Mouse (Mus musculus) left cerebral cortex, postnatal 25 days (tissue): ENCODE measurements at regions not wholly inside any gene's neighbourhood (a gene's known extent, or its start where the extent isn't known, plus 50 kb on each side); places are given as distances from the start of the nearest gene placed in this dataset.

Experiments used
- DNase-seq, 2 experiments: peaks; one replicate each; pipeline ENCODE4 v3.0.0; 2022; ENCODE audit warnings: low spot score in 2 of 2, mixed read lengths in 1 of 2
- intact Hi-C: fragments of 180-260 bp; cut with DNase I; formaldehyde crosslinking; loops from one replicate; pipeline ENCODE4 v1.15.1; 2025

- intact Hi-C loops, result no loop called here
- DNase-seq, result no peak
Measured at GRCm38 (mm10) chr7:67895166-67895565, 57.5 kb upstream of the Igf1r start.

DNA sequence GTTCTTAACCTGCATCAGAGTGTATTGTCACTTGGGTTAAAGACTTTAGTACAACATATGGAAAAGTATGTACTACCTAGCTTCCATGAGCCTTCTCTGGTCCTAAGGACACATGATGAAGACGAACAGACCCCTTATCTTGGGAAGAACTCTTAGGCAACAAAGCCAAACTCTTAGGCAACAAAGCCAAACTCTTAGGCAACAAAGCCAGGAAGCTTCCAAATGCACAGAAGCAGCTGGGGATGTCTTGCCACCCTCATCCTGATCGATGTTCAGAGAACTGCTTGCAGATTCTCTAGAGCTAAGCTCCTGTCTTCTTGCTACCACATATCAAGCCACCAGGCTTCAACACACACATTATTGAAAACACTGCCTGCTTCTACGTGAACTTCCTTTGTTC is 59.7 kb upstream of the Igf1r start:
- intact Hi-C loops, result no loop called here
- DNase-seq, result no peak

- intact Hi-C loops, result no loop called here
- no peak for DNase-seq
Measured at GRCm38 (mm10) chr7:67883040-67883439, 69.6 kb upstream of the Igf1r start.

- peak; percentile 29 to 32 for DNase-seq
- intact Hi-C loops, result no loop called here
Measured at GRCm38 (mm10) chr7:67882606-67883005, 70.0 kb upstream of the Igf1r start.

GRCm38 (mm10) chr7:67878226-67878625 is 74.4 kb upstream of the Igf1r start:
- intact Hi-C loops, result no loop called here
- no peak for DNase-seq

DNA sequence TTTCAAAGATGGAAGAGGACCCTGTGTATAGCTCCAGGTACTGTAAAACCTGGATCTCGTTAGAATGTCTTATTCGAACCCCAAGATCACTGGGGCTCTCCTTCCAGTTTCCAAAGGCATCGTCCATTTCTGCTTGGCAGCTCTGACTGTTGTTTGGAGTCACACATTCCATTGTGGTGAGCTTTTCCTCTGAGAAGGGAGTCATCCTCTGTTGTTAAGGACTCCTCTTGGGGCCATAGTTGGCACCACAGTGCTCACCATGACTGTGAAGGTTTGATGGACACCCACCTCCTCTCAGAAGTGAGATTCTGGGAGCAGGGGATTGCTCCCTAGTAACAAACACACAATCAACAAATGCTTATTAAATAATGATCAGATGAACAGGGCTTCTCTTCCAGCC is 75.0 kb upstream of the Igf1r start:
- no peak for DNase-seq
- intact Hi-C loops, result no loop called here

- no peak for DNase-seq
- intact Hi-C loops, result no loop called here
Measured at GRCm38 (mm10) chr7:67854080-67855022, 94.8 kb upstream of the Synm start.

DNA sequence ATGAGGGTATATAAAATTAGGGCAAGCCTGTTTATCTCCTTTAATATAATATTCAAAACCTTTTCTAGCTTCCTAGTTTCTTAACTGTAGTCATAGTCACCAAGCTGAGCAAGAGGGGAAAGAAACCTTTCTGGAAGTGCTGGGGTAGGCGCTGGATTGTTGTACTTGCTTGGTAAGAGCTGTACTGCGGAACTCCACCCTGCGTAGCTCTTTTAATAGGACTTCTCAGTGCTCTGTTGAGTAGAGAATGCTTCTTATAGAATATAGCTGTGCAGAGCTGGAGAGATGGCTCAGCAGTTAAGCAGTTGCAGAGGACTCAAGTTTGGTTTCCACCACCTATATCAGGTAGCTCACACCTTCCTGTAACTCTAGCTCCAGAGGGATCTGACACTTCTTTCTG is 93.3 kb upstream of the Synm start:
- intact Hi-C loops, result loop anchor here (2.0 kb wide), 1 partner anchor 98 kb away; no protein-coding TSS in a partner anchor
- DNase-seq, result peak in 1 of 2 experiments; percentile 56

DNA sequence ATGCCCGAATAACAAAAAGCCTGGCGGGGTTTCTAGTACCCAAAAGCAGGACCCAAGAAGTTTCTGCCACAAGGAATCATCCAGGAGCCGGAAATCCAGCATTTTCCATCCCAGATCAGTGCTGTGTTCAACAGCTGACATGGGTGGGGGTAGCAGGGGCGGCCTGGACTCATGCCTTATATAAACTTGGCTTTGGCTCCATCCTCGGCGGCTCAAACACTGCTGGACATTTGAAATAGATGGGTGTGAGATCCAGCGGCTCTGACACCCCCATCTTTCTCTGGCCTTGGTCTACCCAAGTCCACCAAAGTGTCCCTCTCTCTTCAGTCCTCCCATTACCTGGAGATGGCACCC is 89.9 kb upstream of the Synm start:
- no peak for DNase-seq
- intact Hi-C loops, result no loop called here

- peak; percentile 59 to 78 for DNase-seq
- intact Hi-C loops, result no loop called here
Measured at GRCm38 (mm10) chr7:67848589-67849508, 89.3 kb upstream of the Synm start.

GRCm38 (mm10) chr7:67846796-67847195 is 87.3 kb upstream of the Synm start:
- intact Hi-C loops, result no loop called here
- DNase-seq, result no peak

- intact Hi-C loops, result no loop called here
Measured at GRCm38 (mm10) chr7:67836984-67837383, 77.4 kb upstream of the Synm start.

DNA sequence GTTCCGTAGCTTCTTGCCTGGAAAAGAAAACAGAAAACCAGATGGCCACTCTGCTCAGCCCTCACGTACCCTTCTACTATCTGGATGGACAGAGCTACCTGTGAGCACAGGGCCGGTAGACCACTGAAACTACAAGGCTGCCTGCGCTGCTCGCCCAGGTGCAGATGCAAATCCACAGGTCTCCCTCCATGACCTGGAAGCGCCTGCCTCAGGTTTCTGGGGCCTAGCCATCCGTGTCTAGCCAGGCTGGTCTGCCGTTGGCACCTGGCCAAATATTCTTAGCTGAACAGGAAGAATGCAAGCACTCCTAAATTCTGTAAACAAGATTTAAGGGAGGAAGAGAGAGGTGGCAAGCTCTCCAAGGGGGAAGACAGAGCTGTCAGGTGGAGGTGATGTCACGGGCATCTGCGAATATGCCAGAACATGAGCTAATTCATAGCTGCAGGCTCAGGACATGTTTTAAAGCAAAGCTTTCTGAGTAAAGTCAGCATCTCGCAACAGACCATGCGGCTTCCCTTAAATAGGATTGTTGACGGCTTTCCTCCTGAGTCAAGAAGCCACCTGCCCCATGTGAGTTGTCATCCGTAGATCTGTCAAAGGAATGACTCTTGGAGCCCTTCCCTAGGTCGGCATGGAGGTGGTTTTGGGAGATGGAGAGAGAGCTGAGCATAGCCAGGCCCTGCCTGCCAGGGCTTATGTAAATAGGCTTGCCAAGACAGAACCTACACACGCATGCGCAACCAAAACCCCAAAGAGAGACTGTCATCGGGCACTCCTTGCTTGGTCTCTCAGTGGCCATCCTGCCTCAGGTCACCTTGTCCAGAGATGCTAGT is 76.8 kb upstream of the Synm start:
- no peak for DNase-seq
- intact Hi-C loops, result no loop called here

More at GRCm38 (mm10) chr7:67836984-67837383, 77.4 kb upstream of the Synm start:
- no peak for DNase-seq

DNA sequence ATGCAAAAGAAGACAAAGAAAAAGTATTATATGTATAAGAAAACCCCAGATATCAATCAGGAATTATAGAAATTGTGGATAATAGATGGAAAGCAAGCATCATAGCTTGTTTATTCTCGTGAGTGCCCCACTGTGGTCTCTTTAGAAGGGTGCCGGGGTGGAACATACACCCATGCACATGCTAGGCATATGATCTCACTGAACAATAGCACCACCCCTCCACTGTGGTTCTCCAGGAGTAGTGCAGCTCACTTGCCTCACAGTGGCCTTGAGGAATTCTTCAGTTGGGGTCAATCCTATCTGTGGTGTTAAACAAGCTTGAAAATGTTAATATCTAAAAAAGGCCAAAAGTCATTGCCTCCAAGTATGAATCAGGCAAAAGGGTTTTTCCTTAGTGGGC is 72.2 kb upstream of the Synm start:
- intact Hi-C loops, result no loop called here
- DNase-seq, result no peak

GRCm38 (mm10) chr7:67827386-67827785 is 67.8 kb upstream of the Synm start:
- intact Hi-C loops, result no loop called here
- no peak for DNase-seq

DNA sequence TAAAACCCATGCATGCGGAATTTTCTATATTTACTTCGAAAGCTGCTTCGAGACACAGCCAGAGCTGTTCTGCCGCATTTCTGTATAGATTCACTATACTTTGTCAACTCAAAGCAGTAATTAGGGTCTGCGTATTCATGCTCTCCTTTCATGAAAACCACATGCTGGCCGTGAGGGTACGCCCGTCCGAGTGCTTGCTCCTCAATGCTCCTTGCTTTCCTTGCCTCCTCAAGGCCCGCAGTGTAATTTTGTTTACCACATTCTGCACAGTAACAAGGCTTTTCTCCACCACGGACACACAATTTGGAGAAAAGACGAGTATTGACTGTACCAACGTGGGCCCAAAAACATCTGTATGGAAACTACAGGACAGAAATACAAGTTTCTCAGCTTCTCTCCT is 67.4 kb upstream of the Synm start:
- DNase-seq, result no peak
- intact Hi-C loops, result no loop called here

DNA sequence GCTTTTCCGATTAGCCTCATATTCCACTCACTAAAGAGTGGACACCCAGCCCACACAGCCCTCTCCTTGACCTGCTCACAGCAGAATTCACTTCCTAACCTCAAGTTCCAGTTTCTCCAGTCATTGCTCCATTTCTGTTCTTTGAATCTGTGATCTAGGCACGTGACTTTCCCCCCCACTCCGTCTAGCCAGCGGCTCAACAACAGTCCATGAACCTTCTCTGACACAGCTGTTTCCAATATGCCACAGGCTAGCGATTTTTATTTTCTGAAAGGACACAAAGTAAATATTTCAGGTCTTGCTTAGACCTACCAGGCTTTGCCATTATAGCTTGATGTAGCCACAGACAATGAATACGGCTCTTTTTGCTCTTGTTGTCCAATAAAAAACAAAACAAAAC is 66.8 kb upstream of the Synm start:
- DNase-seq, result no peak
- intact Hi-C loops, result no loop called here

DNA sequence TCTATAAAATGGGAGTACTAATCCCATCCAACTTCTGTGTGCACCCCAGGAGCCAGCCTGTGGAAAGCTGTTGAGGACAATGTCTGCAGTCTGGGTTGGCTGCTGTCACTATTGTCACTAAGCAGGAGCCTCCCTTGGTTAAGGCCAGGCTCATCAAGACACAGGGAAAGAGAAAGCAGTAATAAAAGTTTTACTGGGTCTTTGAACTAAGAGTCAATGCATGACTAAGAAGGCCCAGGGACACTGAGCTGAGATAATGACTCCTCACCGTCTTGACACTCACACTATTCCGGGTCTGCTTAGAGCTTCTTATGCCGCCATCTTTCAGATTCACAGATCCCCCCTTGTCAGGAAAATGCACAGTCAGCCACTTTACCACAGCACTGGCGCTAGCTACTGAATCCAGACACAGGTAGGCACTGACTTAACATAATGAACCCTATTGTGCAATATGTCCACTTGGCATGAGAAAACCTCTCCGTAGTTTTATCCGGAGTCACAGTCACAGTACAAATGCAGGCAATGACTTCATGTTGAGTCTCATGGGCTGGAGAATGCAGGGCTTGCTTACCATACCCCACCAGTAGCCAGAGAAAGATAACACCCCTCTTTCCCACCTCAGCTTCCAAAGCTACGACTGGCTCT is 66.2 kb upstream of the Synm start:
- intact Hi-C loops, result no loop called here
- DNase-seq, result no peak

DNA sequence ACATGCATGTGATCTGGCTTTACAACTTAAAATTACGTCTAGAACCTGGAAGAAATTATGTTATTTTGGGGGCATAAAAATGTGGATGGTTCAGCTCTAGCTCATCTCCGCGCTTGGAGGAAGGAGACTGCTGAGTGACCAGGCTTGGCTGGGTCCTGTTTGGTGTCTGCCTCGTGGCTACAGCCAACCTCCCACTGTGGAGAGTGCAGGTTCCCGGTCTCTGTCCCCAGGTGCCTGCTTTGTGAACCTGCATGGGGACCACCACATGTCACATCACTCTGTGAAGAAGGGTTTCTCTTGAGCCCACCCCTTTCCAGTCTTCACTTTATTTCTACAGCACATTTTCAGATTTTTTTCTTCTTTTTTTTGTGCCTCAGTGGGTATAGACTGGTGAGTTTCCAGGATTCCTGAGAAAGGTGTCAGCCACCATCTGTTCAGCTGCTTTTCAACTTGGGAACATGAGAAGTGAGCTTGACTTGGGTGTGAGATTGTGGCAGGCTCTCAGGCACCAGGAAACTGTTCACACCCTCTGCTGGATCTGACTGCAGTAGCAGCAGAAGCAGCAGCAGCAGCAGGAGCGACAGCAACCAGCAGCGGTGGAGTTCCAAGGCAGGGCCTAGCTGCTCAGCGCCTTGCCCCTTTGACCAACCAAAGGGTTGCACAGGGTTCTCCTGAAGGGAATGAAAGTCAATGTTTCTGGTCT is 64.6 kb upstream of the Synm start:
- DNase-seq, result peak; percentile 31 to 74
- intact Hi-C loops, result no loop called here
